Mouse (Mus musculus): ENCODE measurements around the gene Cfap77.
"Not testable (repeated sequence)": the region's sequence is repeated elsewhere in the genome, so short reads cannot be mapped to it uniquely, and the experiment has no call there.

The Cfap77 gene

GRCm38 (mm10) chr2:29054991-29055390 is at the start of gene Cfap77:
TSS of gene Cfap77 (minus strand) at chr2:29055066.
- peak; percentile 66 for DNase-seq

DNA sequence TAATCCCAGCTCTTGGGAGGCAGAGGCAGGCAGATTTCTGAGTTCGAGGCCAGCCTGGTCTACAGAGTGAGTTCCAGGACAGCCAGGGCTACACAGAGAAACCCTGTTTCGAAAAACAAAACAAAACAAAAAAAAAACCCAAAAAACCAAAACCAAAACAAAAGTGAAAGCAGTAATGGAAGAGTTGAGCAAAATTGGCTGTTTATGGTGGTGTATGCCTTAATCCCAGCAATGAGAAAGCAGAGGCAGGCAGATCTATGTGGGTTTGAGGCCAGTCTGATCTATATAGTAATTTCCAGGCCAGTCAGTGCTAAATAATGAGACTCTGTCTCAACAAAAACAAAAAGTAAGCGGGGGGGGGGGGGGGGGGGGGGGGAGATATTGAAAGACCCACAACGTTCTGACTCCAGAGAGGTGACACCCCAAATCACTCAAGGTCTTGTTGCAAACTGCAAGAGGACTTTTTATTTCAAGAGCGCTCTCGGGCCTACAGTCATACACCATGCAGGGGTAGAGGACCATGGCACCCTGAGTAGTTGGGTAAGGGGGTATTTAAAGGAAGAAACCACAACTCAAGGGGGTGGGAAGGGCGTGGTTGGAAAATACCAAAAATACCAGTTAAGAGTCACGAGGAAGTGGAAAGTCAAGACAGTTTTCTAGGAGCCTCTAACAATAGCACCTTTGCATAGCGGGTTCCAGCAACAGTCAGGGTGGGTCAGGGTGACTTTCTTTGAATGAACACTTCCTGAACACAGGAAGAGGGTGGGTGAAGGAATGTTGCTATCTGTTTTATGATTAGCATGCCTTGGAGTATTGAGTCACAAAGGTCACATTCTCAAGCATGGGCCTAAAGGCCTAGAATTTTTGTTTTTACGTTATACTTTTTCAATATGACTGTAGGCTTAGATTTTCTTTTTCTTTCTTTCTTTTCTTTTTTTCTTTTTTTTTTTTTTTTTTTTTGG is 47.8 kb upstream of the Cfap77 start:
- not testable (repeated sequence) for DNase-seq

- peak; percentile 9 to 15 for DNase-seq
These were observed 46.1 kb upstream of the Cfap77 start for GRCm38 (mm10) chr2:29100822-29101534.

GRCm38 (mm10) chr2:29099646-29100045 is 44.8 kb upstream of the Cfap77 start:
- no peak for DNase-seq

GRCm38 (mm10) chr2:29098786-29099185 is 43.9 kb upstream of the Cfap77 start:
- DNase-seq, result no peak

- DNase-seq, result not testable (repeated sequence)
These were observed 43.1 kb upstream of the Cfap77 start for GRCm38 (mm10) chr2:29097955-29098354.

DNA sequence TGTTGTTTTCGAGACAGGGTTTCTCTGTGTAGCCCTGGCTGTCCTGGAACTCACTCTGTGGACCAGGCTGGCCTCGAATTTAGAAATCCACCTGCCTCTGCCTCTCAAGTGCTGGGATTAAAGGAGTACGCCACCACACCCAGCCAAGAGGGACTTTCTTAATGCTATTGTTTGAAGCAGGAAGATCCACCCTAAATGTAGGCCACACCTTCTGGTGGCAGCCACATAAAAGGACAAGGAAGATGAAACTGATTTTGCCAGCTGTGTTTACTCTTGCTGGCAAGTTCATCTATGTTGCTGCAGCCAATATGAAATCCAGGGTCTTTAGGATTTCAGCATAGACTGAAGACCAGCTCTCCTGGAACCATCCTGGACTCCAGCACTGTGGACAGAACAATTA is 42.6 kb upstream of the Cfap77 start:
- DNase-seq, result no peak

DNA sequence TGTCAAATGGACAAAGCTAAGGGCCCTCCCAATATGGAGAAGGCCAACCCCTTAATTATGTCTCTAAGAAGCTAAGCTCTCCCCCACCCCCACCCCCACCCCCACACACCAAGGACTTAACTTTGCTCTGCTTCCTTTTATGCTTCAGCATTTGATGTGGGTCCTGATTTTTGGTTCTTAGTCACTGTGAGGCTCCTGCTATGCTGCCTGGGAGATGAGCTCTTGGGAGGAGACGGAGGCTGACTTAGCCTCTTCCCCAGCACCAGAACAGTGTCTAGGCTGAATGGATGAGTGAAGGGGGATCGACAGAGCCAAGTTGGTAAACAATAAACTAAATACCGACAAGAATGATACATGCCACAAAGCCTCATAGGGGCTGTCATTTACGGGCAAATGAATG is 41.9 kb upstream of the Cfap77 start:
- DNase-seq, result no peak

DNA sequence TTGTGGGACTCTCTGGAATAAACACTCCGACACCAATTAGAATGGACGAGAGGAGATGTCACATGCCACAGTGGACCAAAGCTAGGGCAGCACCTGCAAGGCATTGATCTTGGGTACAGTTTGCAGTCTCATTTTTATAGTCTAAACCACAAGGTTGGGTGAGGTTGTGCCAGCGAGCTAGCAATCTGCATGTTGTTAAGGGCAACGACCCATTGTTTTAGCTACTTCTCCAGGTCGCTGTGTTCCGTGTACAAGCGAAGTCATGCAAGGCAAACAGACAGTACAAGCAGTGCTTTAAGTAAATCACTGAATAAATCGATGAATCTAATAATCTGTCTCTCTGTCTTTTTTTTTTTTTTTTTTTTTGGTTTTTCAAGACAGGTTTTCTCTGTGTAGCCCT is 40.8 kb upstream of the Cfap77 start:
- peak in 1 of 2 experiments; percentile 13 for DNase-seq

DNA sequence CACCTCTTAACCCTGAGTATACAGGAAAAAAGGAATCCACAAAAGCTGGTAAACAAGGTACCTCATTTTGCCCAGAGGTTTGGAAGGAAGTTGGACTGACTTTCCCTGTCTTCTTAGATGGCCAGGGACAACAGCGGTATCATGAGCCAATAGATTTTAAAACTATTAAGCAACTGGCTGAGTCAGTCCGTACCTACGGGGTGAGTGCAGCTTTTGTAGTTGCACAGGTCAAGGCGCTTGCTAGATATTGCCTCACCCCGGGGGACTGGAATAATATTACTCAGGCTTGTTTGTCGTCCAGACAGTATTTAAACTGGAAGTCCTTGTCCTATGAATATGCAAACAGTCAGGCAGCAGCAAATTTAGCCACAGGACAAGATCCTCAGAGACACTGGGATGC is 34.4 kb upstream of the Cfap77 start:
- not testable (repeated sequence) for DNase-seq

DNA sequence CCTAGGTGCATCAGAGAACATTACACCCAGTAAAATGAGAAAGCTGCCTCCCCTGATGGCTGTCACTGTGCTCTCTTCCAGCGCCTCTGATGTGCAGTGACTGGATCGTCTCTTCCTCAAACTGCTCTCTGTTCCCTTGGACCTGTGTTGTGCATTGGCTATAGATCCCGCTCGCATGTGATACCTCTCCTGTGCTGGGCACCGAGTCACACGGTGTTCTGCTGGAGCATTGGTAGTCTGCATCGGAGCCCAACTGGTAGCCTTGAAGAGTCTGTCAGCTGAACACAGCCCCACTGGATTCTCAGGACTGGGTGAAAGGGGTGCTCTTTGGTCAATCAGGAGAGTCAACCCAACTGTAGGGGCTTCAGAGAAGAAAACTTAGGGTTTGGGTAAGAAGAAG is 31.2 kb upstream of the Cfap77 start:
- no peak for DNase-seq

DNA sequence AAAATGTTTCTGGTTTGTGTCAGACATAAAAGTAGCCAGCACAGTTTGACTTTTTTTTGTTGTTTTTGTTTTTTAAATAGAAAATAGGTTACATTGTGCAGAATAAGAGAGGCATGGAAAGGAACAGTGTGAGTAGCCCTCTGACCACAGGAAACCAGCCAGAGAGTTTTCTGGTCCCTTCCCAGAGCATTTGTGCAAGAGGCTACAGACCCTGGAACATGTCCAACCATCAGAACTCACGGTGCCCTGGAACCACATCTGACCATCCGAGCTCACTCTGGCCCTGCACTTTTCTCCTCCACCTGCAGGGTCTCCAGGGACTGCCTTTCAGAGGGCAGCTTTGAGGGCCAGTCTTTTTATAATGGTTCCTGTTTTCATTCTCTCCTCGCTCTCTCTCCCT is 27.1 kb upstream of the Cfap77 start:
- peak; percentile 7 to 19 for DNase-seq

DNA sequence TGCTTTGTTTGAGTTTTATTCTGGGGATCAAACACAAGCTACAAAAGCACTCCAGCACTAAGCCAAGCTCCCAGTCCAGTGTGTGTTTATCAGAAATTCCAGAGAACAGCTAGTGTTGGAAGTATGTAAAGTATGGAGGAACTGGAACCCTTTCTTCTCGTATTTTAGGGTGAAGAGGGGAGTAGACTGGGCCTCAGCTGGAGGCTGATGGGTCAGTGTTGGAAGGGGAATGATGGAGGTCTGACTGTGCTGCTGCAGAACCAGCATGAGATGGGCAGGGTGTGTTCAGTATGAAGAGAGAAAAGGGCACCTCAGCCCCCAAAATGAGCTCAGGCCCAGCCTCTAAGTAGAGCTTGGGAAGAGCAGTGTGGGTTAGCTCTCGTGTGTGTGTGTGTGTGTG is 21.4 kb upstream of the Cfap77 start:
- no peak for DNase-seq

DNA sequence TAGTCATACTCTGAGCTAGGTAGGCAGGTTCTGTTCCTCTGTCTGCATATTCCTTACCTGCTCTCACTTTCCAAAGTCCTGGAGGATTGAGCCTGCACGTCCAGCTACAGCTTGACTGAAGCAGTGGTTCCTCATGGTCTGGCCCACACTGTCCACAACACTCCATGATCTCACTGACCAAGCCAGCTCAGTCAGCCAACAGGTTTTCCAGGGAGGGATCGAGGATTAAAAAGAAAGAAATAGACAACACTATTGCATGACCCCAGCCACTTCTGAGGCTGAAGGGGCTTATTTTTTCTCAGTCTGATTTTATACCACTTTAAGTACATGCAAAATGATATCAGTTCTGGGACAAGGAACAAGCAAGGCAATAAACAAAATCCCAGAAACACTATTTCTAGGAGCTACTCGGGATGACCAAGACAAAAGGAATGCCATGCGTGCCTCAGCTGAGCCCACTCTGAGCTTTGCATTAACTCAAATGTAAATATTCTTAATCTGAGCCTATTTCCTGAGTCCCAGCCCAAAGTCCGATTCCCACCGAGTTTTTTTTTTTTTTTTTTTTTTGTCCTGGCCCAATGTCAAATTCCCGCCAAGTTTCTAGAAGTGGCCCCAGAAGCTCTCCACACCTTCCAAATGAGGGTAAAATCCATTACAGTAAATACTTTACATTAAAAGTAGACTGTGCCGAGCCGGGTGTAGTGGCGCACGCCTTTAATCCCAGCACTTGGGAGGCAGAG is 20.6 kb upstream of the Cfap77 start:
- DNase-seq, result no peak

DNA sequence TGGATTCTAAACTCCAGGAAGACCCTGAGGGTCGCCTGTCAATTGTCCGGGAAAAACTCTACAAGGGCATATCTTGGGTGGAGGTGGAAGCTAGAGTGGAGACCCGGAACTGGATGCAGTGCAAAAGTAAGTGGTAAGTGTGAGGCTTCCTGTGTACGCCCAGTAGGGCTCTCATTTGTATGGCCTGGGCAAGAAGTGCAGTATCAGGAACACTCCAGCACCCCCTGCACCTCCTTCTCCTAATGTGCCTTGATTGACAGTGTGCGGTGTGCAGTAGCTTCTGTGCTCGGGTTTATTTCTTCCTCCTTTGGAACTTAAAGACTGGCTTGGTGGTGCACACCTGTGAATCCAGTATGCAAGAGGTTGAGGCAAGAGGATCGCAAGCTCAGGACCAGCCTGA is 19.8 kb upstream of the Cfap77 start:
- DNase-seq, result no peak

DNA sequence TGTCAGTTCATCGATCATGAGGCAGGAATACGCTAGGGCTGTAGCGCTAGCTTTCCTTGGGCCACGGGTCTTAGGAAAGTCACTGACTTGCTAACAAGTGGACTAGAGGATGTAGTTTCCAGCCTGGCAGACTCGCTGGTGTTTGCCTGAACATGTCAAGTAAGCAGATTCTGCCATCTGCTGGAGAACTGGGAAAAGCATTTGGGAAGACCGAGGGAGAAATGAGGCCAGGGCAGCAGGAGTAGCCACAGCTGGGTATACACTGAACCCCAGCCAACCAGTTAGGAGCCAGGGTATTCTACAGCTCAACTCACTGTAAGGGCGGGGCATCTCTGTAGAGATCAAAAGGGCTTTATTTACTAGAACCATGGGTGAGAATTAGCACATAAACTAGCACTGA is 11.5 kb upstream of the Cfap77 start:
- DNase-seq, result no peak

DNA sequence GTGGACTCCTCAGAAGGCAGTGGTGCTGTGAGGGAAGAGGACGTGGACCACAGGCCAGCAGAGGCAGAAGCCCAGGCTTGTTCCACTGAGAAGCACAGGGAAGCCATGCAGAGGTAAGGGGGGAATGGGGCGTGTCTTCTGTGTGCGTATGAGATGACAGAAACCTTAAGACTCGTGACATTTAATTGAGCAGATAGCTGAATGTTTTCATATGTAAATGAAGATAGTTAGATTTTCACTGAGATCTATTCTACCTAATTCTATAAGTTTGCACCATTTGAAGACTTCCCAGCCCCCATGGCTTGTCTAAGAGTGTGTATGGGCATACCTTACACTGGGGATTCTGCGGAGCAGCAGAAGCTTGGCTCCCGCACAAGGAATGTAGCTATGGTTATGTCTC is 10.9 kb upstream of the Cfap77 start:
- no peak for DNase-seq

DNA sequence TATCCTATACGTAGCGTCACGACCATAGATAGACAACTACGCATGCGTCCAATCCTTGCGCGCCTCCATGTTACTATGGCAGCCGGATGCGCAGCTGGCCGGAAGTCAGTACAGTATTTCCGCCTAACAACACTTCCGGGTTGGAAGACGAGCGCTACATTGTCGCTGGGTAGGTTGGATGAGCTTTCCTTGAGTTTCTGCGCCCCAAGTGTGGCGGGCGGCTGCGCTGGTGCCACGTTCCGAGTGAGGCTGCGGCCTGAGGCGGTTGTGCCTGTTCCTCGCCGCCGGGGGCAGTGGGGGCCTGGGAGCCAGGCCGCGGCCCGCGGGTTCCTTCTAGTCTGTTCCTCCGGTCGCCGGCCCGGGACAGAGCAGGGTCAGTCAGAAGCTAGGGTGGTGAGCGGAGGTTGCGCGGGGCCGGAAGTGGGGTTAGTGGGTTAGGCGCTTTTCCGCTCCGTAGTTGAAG is 5.3 kb upstream of the Cfap77 start, which contains the start of gene Ttf1:
Gene Ttf1 (plus strand): TSS at position 128 of the 463 bp plus-strand sequence.
- DNase-seq, result peak; percentile 90 to 92

GRCm38 (mm10) chr2:29054545-29054935 is 326 bp downstream of the Cfap77 start:
- no peak for DNase-seq

- peak; percentile 41 to 51 for DNase-seq
These were observed 893 bp downstream of the Cfap77 start for GRCm38 (mm10) chr2:29053802-29054544.

DNA sequence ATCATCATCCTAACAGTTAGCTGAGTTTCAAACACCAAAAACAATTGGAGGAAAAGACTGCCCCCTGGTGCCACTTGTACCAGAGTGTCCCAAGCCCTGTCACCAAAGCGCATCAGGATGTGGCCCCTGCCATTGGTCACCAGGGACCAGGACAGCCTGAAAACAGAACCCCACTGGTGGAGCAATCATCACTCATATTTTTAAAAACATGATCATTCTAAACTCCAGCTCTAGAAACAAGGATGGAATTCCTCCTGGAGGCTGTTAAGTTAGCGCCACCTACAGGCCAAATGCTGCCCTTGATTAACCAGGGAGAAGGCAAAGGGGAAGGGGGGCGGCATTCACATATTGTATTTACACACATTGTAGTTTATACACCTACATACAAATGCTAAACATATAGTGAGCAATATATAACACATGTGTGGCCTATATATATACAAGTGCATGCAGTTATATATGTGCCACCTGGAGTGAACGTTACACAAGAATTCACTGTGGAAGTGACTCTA is 1.9 kb downstream of the Cfap77 start:
- DNase-seq, result peak; percentile 30 to 42

GRCm38 (mm10) chr2:29051932-29052331 is 2.9 kb downstream of the Cfap77 start:
- no peak for DNase-seq

All from lung, adult 18-20 months (tissue).